Mouse (Mus musculus): ENCODE measurements around the gene Olfr3. TPM values are rescaled to one million over a fixed set of nuclear protein-coding genes. Genes with fewer than 3 reads are reported as not detected.

The Olfr3 gene
- total RNA-seq (2023) = not detected

DNA sequence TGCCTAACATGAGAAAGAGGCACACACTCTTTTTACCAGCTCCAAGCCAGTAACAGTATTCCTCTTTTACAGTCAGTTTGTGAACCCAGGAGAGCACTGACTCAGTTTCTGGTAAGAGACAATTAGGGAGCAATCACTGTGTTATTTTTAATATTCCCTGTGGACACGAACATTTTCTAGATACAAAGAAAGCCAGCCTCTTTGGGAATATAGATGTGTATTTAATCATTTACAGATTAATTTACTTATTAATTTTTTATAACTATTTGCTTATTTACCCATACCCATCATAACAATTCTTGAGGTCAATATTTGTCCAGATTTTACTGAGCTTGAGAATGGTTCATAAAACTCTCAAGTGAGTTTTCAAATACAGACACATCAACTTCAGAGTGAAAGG is at the start of gene Olfr3:
Olfr3 (minus strand) TSS at position 101 of the 400 bp plus-strand sequence.

DNA sequence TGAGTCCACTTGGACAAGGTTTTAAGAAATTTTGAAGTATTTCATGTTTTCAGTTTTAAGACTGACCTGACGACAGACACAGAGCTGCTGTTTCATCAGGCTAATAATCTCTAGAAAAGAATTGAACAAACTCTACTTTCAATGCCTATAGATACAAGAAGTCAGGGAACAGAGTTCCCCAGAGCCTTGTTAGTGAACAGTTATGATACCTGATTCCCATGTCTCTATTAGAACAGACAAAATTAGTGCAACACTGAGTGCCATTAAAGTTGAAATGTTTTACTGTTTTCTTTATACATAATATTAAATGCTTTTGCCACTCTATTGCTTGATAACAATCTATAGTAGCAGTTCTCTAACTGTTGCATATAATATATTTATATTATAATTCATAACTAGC is 45.7 kb upstream of the Olfr3 start, which contains the start of gene Olfr351:
Olfr351 (minus strand) TSS at position 101 of the 400 bp plus-strand sequence.

DNA sequence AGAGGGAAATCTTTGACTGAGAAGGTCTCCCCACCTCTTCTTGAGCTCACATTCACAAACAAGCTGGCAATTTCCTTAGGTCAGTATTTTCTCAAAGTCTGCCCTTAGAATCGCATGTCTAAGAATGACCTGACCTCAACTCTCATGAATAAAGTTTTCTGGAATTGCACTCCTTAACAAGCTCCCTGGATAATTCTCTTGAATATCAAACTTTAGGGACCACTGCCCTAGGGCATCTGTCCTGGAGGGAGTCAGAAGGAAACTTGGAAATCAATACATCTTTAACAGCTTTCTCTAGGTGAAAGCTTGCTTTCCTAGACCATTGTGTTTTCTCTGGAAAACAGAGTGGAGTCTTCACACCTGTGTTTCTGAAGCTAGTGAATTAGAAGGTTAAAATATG is 29.2 kb upstream of the Olfr3 start, which contains the start of gene Olfr350:
Olfr350 (plus strand) TSS at position 301 of the 400 bp plus-strand sequence.

DNA sequence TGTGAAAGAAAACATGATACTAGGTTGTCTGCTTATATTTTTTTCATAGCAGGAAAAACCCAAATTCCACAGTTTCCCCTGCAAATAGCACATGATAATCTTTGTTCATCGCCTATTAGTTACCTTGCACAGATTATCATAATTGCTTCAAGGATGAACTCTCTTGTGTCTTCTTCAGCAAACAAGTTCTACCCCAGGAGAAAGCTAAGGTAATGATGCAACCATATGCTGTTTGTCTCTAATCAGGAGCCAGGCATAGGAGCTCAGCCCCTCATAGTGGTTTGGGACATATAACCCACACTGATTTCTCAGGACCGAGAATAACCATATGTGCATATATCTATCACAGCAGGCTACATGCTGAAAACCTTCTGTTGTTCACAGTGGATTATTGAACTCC is 26.6 kb downstream of the Olfr3 start, which contains the start of gene Olfr50:
Olfr50 (plus strand) TSS at position 301 of the 400 bp plus-strand sequence.

DNA sequence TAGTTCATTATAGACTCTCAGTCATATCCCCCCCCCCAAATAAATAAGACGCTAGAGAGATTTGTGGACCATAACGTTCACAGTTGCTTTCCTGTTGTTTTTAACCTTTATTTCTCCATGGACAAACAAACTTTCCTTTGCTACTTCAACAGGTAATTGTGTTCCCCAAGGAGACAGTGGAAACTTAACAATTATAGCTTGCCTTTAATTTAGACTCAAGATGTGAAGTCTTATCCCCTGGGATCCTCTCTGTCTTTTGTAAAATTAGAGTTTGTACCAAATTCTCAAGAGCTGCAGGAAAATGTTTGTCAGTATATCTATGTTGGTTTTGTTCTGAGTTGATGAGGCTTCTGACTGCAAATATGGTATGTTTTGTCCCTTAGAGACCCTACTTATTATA is 32.9 kb downstream of the Olfr3 start, which contains the start of gene Olfr348:
Olfr348 (plus strand) TSS at position 301 of the 400 bp plus-strand sequence.

Other genes with a start within 250 kb of the Olfr3 start
- gene Olfr345, start 177.0 kb downstream of the Olfr3 start, total RNA-seq (2023) = not detected
- not detected for gene Olfr346, start 131.2 kb downstream of the Olfr3 start, total RNA-seq (2023)
- gene Olfr347, start 85.1 kb downstream of the Olfr3 start, total RNA-seq (2023) = not detected
- not detected for gene Olfr348, start 32.8 kb downstream of the Olfr3 start, total RNA-seq (2023)
- not detected for gene Olfr50, start 26.5 kb downstream of the Olfr3 start, total RNA-seq (2023)
- not detected for gene Olfr350, start 29.3 kb upstream of the Olfr3 start, total RNA-seq (2023)
- gene Olfr351, start 45.6 kb upstream of the Olfr3 start, total RNA-seq (2023) = 0.18 TPM
- gene Olfr352, start 51.4 kb upstream of the Olfr3 start, total RNA-seq (2023) = not detected
- not detected for gene Olfr353, start 75.9 kb upstream of the Olfr3 start, total RNA-seq (2023)
- not detected for gene Olfr354, start 88.6 kb upstream of the Olfr3 start, total RNA-seq (2023)
- not detected for gene Olfr355, start 111.9 kb upstream of the Olfr3 start, total RNA-seq (2023)
- gene Olfr356, start 120.1 kb upstream of the Olfr3 start, total RNA-seq (2023) = not detected
- gene Olfr357, start 176.8 kb upstream of the Olfr3 start, total RNA-seq (2023) = not detected
- gene Olfr358, start 192.3 kb upstream of the Olfr3 start, total RNA-seq (2023) = not detected
- gene Olfr360, start 248.7 kb upstream of the Olfr3 start, total RNA-seq (2023) = not detected